Mouse (Mus musculus): ENCODE data around the gene Pmpca.

GRCm38 (mm10) chr2:26367911-26368310 lies 21.2 kb upstream of the Pmpca start:
- no peak for TF ChIP-seq TAL1 (IDR thresholded peaks at IDR 0.05; ENCODE audit: low read length)
- TF ChIP-seq GATA1 (IDR thresholded peaks at IDR 0.05; ENCODE audit: low read length): no peak

Measured in erythroblast, embryonic 14.5 days (primary cell).